Mouse (Mus musculus) ES-E14 (cell line): ENCODE measurements around the gene Pbx2.

Experiments
- CHD2 ChIP-seq: IDR thresholded peaks from 2 replicates; pipeline ENCODE4 v1.6.1; 2014; ENCODE audit warnings: mild to moderate bottlenecking, low read depth, low read length, inconsistent platforms
- HCFC1 ChIP-seq: IDR thresholded peaks from 2 replicates; pipeline ENCODE4 v1.6.1; 2012; ENCODE audit warnings: low read length, inconsistent platforms, borderline replicate concordance; ENCODE audit not compliant: insufficient read depth
- MAFK ChIP-seq: IDR thresholded peaks from 2 replicates; pipeline ENCODE4 v1.6.1; 2014; ENCODE audit warnings: mild to moderate bottlenecking, low read depth, low read length, inconsistent platforms; ENCODE audit not compliant: insufficient read depth
- ZNF384 ChIP-seq: IDR thresholded peaks from 2 replicates; pipeline ENCODE4 v1.6.1; 2012; ENCODE audit warnings: low read depth, low read length, inconsistent platforms

DNA sequence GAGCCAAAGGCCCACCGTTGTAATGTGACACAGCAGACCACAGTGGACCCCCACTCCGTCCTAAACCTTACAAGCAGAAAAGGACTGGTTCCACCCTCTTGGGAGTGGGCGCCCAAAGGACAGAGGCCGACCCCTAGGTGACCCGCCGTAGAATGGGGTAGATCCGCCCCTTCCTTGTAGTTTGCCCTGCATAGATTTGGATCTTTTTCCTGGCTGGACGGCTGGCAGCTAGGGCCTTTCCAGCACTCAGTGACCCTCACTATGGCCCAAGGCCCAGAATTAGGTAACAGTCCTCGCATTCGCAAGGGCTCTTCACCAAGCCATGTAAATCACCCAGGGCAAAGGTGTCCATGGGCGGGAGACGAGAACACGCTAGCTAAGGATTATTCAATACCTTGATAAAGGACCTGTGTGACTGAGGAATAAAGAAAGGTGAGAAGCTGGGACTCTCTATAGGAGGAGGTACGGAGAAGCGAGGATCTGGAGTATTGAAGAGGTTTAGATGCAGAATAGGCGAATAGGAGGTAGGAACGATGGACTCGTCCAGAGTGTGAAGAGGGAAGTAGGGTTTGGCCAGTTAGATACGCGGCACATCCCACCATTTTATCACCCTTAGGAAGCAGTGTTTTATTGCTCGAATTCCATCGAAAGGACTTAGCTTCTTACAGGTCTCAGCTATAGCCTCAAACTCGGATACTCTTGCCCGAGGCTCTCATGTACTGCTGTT lies 13.6 kb downstream of the Pbx2 start:
- TF ChIP-seq HCFC1 (no peak), MAFK (no peak), ZNF384 (no peak), CHD2 (no peak)
